Mouse (Mus musculus): ENCODE measurements around the gene Arl8a. TPM values are rescaled to one million over a fixed set of nuclear protein-coding genes. Genes with fewer than 3 reads are reported as not detected.
A peak's percentile ranks its signal among the peaks of the same experiment; 100 is the strongest.

The Arl8a gene
- polyA plus RNA-seq, 1 experiment from 2014 or later = 42.9 TPM

GRCm38 (mm10) chr1:135198412-135198811 is 51.8 kb downstream of the Arl8a start:
- Histone ChIP-seq H3K4me1 (replicated peaks; ENCODE audit: control insufficient read depth, insufficient read depth, low read length) (peaks cover 5% of the 10 kb centered on the region; the same call in 1 of the 2 replicates), H3K9me3 (ENCODE audit: control insufficient read depth, low read length) (no peaks in the 10 kb centered on the region), H3K36me3 (ENCODE audit: control insufficient read depth, insufficient read depth, low read length) (no peaks in the 10 kb centered on the region), H3K27ac (ENCODE audit: low read length) (peak overlapping the region; percentile 93), H3K9ac (ENCODE audit: low read length) (peak overlapping the region; percentile 56), H3K27me3 (ENCODE audit: control insufficient read depth, insufficient read depth, low read depth, low read length) (no peaks in the 10 kb centered on the region), H3K4me3 (ENCODE audit: low read length) (no peak overlapping the region), H3K4me2 (ENCODE audit: low read depth, low read length) (peak overlapping the region; percentile 46)
- no peak for ATAC-seq (ENCODE audit: low read depth)
- WGBS = 49% methylated on average over 5 of the region's 5 CpGs

GRCm38 (mm10) chr1:135199014-135199819 is 52.6 kb downstream of the Arl8a start:
- no peaks in the 10 kb centered on the region for H3K9me3 ChIP-seq (ENCODE audit: control insufficient read depth, low read length)
- H3K4me3 ChIP-seq (ENCODE audit: low read length) = 0 out of 2 replicates have a peak overlapping the region, but pooled peaks have one; percentile 10
- no peaks in the 10 kb centered on the region for H3K27me3 ChIP-seq (ENCODE audit: control insufficient read depth, insufficient read depth, low read depth, low read length)
- peaks cover 5% of the 10 kb centered on the region; the same call in 1 of the 2 replicates for H3K4me1 ChIP-seq (replicated peaks; ENCODE audit: control insufficient read depth, insufficient read depth, low read length)
- peak; percentile 89 for ATAC-seq (ENCODE audit: low read depth)
- H3K27ac ChIP-seq (ENCODE audit: low read length) = peak overlapping the region; percentile 93
- no peaks in the 10 kb centered on the region for H3K36me3 ChIP-seq (ENCODE audit: control insufficient read depth, insufficient read depth, low read length)
- 7% methylated on average over 21 of the region's 21 CpGs for WGBS
- H3K9ac ChIP-seq (ENCODE audit: low read length) = peak overlapping the region; percentile 56
- peak overlapping the region; percentile 46 for H3K4me2 ChIP-seq (ENCODE audit: low read depth, low read length)

DNA sequence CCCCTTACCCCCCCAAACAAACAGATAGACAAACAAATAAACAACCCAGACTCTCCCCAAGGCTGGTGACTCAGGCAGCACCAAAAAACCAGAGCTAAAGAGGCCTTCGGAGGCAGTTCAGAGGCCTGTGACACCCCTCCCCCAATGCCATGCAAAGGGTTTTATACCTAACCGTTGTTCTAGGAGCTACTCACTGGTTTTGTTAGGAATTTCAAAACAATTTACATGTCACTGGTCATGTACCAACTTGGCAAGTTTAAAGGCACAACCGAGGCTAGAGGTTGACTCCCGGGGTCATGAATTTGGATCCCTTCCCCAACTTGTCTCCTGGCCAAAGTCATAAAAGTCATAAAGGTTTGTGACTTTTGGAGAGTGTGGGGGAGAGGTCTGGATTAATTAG is 53.8 kb downstream of the Arl8a start:
- Histone ChIP-seq H3K36me3 (ENCODE audit: control insufficient read depth, insufficient read depth, low read length) (no peaks in the 10 kb centered on the region), H3K27ac (ENCODE audit: low read length) (no peak overlapping the region), H3K4me1 (replicated peaks; ENCODE audit: control insufficient read depth, insufficient read depth, low read length) (peaks cover 8% of the 10 kb centered on the region; the same call in 1 of the 2 replicates), H3K4me2 (ENCODE audit: low read depth, low read length) (no peak overlapping the region), H3K27me3 (ENCODE audit: control insufficient read depth, insufficient read depth, low read depth, low read length) (no peaks in the 10 kb centered on the region), H3K9ac (ENCODE audit: low read length) (no peak overlapping the region), H3K4me3 (ENCODE audit: low read length) (no peak overlapping the region), H3K9me3 (ENCODE audit: control insufficient read depth, low read length) (no peaks in the 10 kb centered on the region)
- 74% methylated on average over 4 of the region's 4 CpGs for WGBS
- no peak for ATAC-seq (ENCODE audit: low read depth)

DNA sequence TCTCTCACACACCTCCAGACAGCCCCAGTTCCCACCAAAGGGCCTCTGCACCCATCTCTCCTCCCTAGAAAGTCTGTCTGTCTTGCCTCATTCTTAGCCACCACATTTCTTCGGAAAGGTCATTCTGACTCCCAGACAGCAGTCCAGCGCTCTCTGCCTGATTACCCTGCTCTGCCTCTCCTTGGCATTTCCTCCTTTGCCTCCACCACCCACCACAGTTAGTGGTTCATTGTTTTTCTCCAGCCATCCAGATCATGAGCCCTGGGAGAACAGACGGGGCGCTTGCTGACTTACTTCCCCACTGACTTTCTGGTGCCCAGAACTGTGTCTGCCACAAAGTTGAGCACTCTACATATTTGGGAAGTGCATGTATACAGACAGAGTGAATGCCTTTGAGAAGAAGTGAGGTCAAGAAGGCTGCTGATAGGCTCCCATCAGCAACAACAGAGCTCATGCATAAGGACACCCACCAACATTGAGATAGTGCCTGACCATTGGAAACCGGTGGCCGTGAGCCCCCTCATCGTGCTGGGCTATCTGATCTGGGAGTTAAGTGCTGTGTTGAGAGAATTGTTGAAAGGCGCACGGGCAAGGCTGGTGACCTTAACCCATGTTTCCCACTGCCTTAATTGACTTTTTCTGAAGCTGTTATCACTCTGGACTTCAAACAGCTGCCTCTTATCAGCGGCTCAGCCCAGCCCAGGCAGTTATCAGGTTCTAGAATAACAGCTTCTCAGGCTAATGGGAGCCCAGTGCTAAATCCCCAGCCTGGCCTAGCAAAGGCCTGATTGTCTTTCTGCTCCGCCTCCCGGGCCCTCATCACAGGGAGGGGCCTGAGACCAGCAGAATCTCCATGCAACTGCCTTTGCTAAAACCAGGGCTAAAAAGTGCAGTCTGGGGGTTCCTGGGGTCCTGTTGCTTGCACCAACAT is 57.8 kb downstream of the Arl8a start:
- Histone ChIP-seq H3K27me3 (ENCODE audit: control insufficient read depth, insufficient read depth, low read depth, low read length) (no peaks in the 10 kb centered on the region), H3K36me3 (ENCODE audit: control insufficient read depth, insufficient read depth, low read length) (no peaks in the 10 kb centered on the region), H3K4me2 (ENCODE audit: low read depth, low read length) (no peak overlapping the region), H3K9me3 (ENCODE audit: control insufficient read depth, low read length) (no peaks in the 10 kb centered on the region), H3K4me1 (replicated peaks; ENCODE audit: control insufficient read depth, insufficient read depth, low read length) (peaks cover 3% of the 10 kb centered on the region; the same call in 1 of the 2 replicates), H3K4me3 (ENCODE audit: low read length) (no peak overlapping the region), H3K27ac (ENCODE audit: low read length) (no peak overlapping the region), H3K9ac (ENCODE audit: low read length) (no peak overlapping the region)
- 31% methylated on average over 12 of the region's 12 CpGs for WGBS
- no peak for ATAC-seq (ENCODE audit: low read depth)

DNA sequence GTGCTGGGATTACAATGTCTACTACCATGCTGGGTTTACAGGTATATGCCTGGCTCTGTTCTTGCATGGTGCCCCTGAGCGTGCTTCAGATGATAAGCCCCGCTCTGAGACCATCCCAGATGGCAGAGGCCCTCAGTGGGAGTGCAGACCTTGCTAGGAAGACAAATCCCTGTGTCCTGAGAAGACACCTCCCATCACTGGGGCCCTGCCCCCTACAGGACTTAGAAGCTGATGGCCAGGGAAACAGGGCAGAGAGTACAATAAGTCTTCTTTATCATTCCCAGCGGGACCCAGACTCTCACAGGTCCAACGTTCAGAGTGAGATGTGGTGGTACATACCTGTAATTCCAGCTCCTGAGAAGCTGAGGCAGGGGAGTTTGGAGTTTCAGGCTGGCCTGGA is 58.6 kb downstream of the Arl8a start:
- no peak overlapping the region for H3K9ac ChIP-seq (ENCODE audit: low read length)
- no peak overlapping the region for H3K4me3 ChIP-seq (ENCODE audit: low read length)
- ATAC-seq (ENCODE audit: low read depth) = no peak
- no peaks in the 10 kb centered on the region for H3K36me3 ChIP-seq (ENCODE audit: control insufficient read depth, insufficient read depth, low read length)
- 55% methylated on average over 4 of the region's 4 CpGs for WGBS
- H3K9me3 ChIP-seq (ENCODE audit: control insufficient read depth, low read length) = no peaks in the 10 kb centered on the region
- H3K4me1 ChIP-seq (replicated peaks; ENCODE audit: control insufficient read depth, insufficient read depth, low read length) = peaks cover 3% of the 10 kb centered on the region; the same call in 1 of the 2 replicates
- no peak overlapping the region for H3K27ac ChIP-seq (ENCODE audit: low read length)
- no peak overlapping the region for H3K4me2 ChIP-seq (ENCODE audit: low read depth, low read length)
- no peaks in the 10 kb centered on the region for H3K27me3 ChIP-seq (ENCODE audit: control insufficient read depth, insufficient read depth, low read depth, low read length)

Other genes with a start within 250 kb of the Arl8a start
- gene Ppp1r12b, start 190.9 kb upstream of the Arl8a start, polyA plus RNA-seq (2015; fragmentation: Nextera tagmentation; extraction: Ambion mirVana) = 10.3 and 10.5 TPM in 2 replicates
- gene Ube2t, start 184.3 kb upstream of the Arl8a start, polyA plus RNA-seq (2015; fragmentation: Nextera tagmentation; extraction: Ambion mirVana) = 41.8 and 43.2 TPM in 2 replicates
- 9.2 and 9.9 TPM in 2 replicates for gene Lgr6, start 41.5 kb upstream of the Arl8a start, polyA plus RNA-seq (2015; fragmentation: Nextera tagmentation; extraction: Ambion mirVana)
- gene Ptpn7, start 14.1 kb upstream of the Arl8a start, polyA plus RNA-seq (2015; fragmentation: Nextera tagmentation; extraction: Ambion mirVana) = 4.4 and 6.1 TPM in 2 replicates
- not detected in 2 replicates for gene Gpr37l1, start 20.9 kb downstream of the Arl8a start, polyA plus RNA-seq (2015; fragmentation: Nextera tagmentation; extraction: Ambion mirVana)
- 32.9 and 35.7 TPM in 2 replicates for gene Elf3, start 111.7 kb downstream of the Arl8a start, polyA plus RNA-seq (2015; fragmentation: Nextera tagmentation; extraction: Ambion mirVana)
- 96.0 and 108 TPM in 2 replicates for gene Rnpep, start 137.3 kb downstream of the Arl8a start, polyA plus RNA-seq (2015; fragmentation: Nextera tagmentation; extraction: Ambion mirVana)
- 185 and 187 TPM in 2 replicates for gene Timm17a, start 167.0 kb downstream of the Arl8a start, polyA plus RNA-seq (2015; fragmentation: Nextera tagmentation; extraction: Ambion mirVana)
- gene Lmod1, start 178.0 kb downstream of the Arl8a start, polyA plus RNA-seq (2015; fragmentation: Nextera tagmentation; extraction: Ambion mirVana) = 3.9 and 4.1 TPM in 2 replicates
- 24.4 and 25.4 TPM in 2 replicates for gene Shisa4, start 228.4 kb downstream of the Arl8a start, polyA plus RNA-seq (2015; fragmentation: Nextera tagmentation; extraction: Ambion mirVana)

Measured in lung, embryonic 16.5 days (tissue).